Mouse (Mus musculus) layer of hippocampus, adult 8-10 months (tissue): ENCODE measurements at regions not wholly inside any gene's neighbourhood (a gene's known extent, or its start where the extent isn't known, plus 50 kb on each side); places are given as distances from the start of the nearest gene placed in this dataset.

Experiments used
- DNase-seq, 2 experiments: peaks; one replicate each; pipeline ENCODE4 v3.0.0; 2022; ENCODE audit warnings: low spot score in 2 of 2
- microRNA-seq, 2 experiments: library from miRNA; unstranded; fragments of <30 nt; microRNA quantifications; one replicate each; pipeline ENCODE4 v1.2.0; 2022

DNA sequence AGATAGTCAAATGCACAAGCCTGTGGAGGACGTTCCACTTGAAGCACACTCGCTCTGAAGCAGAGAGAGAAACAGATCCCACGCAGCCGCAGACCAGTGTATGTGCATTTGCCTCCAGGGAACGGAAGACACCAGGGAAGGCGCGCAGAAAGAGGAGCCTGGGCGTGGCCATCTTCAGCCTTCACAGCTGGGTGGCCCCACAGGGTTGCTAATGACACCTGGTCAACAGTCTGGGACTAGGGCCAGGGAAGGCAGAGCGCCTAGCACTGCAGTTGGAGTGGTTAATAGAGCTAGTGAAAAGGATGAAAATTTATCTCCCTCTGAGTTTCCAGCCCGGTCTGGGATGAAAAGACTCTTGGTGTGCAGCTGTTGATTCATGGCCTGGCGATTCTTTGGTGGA lies 67.9 kb upstream of the Fam19a5 start:
- DNase-seq = no peak

DNA sequence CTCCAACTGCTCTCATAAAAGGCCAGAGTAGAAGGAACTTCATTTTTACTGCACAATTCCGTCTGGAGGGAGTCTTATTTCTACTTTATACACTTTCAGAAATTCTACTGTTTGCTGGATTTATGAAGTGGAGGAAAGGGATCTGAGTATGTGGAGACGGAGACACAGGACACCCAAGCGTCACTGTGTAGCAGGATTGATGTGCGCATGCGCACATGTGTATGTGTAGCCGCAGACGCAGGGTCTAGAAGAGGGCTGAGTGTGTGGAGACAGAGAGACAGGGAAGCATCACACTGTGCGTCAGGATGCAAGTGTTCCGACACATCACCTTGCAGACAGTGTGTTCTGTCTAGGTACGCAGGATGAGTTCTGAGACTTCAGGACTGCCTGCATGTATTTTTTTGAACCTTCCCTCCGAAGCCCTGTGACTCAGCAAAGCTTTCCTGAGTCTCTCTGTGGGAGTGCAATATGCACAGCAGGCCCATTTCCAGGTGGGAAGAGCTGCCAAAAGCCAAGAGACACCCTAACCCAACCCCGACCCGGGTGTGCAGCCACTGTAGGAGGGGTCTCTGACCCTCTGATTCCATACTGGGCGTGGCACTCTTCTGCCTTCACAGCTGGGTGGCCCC lies 67.1 kb upstream of the Fam19a5 start:
- no peak for DNase-seq

DNA sequence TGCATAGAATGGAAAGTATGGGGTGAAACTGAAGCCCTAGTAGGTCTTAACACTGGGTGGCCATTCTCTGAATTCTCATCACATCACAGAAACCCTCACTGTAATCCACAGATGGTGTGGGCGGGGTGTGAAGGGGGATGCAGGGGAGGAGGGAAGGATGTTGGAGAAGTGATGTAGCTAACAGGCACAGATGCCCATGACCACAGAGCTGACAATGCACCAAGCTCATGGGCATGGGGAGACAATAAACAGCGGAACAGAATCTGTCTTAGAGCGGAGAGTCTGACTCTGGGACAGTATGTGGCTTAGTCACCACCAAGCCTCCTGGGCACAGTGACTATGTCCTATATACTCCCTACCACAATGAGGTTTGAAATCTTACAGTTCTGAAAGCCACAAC lies 63.3 kb upstream of the Fam19a5 start:
- DNase-seq = peak in 1 of 2 experiments; percentile 6

Small RNA genes lying in the stretch of these regions (microRNA-seq; reads per million reads assigned to microRNA genes)
- gene Gm23416 = 0 reads per million in 2 experiments
